Mouse (Mus musculus): ENCODE data around the gene Naa80.

Gene Naa80

DNA sequence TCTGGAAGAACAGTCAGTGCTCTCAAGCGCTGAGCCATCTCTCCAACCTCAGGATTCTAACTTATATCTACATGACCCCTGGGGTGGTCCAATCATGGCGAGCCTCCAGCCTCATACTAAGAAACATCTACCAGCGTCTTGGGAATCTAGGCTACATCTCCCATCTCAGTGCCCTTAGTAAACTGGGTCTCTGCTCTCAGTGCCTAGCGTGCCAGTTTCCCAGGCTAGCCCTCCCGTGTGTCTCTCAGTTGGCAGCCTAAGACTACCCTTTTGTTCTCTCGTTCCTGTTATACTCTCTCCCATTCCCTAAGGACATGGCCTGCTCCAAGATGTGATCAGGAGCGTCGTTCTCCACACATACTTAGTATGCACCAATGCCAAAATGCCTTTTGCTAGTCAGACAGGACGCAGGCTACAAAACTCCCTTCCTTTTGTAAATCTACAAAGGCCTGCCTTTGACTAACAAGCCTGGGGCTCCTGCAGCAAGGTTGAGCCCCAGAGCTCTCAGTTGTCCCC lies 52.7 kb downstream of the Naa80 start:
- ATAC-seq (ENCODE audit: insufficient number of reproducible peaks, low FRiP score, low TSS enrichment): no peak

GRCm38 (mm10) chr9:107631861-107632260 lies 53.2 kb downstream of the Naa80 start:
- ATAC-seq (ENCODE audit: insufficient number of reproducible peaks, low FRiP score, low TSS enrichment): no peak

- no peak for ATAC-seq (ENCODE audit: insufficient number of reproducible peaks, low FRiP score, low TSS enrichment)
Observed at GRCm38 (mm10) chr9:107632478-107632877, 53.8 kb downstream of the Naa80 start.

DNA sequence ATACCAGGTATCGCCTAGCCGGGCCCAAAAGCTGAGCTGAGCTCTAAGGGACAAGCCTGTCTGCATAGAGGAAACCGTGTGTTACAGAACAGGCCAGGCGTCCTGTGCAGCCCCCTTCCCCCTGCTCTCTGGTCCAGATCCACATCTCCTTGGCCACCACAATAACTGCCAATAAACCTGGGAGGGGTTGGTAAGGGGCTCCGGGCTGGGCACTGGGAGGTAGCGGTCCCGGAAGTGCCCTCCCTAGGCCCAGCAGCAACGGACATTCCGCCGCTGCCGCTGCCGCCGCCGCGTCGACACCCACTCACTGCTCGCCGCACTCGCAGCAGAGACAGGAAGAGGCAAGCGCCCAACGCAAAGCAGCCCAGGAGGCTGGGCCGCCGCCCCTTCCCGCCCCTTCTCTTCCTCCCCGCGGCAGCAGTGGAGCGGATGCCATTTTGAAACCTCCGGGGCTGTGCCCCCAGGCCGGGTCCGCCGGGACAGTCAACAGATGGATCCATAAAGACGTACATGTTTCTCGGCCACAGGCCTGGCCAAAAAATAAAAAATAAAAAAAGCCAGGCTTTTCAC lies 54.5 kb downstream of the Naa80 start:
- no peak for ATAC-seq (ENCODE audit: insufficient number of reproducible peaks, low FRiP score, low TSS enrichment)
